Mouse (Mus musculus): ENCODE measurements at regions not wholly inside any gene's neighbourhood (a gene's known extent, or its start where the extent isn't known, plus 50 kb on each side); places are given as distances from the start of the nearest gene placed in this dataset.

GRCm38 (mm10) chr17:80792605-80793004 lies 64.3 kb upstream of the Map4k3 start:
- DNase-seq (ENCODE audit: low spot score) = no peak

- no peak for DNase-seq (ENCODE audit: low spot score)
These were observed 61.4 kb upstream of the Map4k3 start for GRCm38 (mm10) chr17:80789706-80790105.

- no peak for DNase-seq (ENCODE audit: low spot score)
These were observed 60.7 kb upstream of the Map4k3 start for GRCm38 (mm10) chr17:80789000-80789399.

- DNase-seq (ENCODE audit: low spot score) = no peak
These were observed 58.6 kb upstream of the Map4k3 start for GRCm38 (mm10) chr17:80786858-80787257.

- DNase-seq (ENCODE audit: low spot score) = no peak
These were observed 58.0 kb upstream of the Map4k3 start for GRCm38 (mm10) chr17:80786061-80786851.

- DNase-seq (ENCODE audit: low spot score) = no peak
These were observed 57.2 kb upstream of the Map4k3 start for GRCm38 (mm10) chr17:80785476-80785875.

GRCm38 (mm10) chr17:80785049-80785448 lies 56.8 kb upstream of the Map4k3 start:
- no peak for DNase-seq (ENCODE audit: low spot score)

- DNase-seq (ENCODE audit: low spot score) = no peak
These were observed 53.9 kb upstream of the Map4k3 start for GRCm38 (mm10) chr17:80782233-80782632.

GRCm38 (mm10) chr17:80781621-80782020 lies 53.3 kb upstream of the Map4k3 start:
- no peak for DNase-seq (ENCODE audit: low spot score)

- no peak for DNase-seq (ENCODE audit: low spot score)
These were observed 52.0 kb upstream of the Map4k3 start for GRCm38 (mm10) chr17:80780303-80780702.

GRCm38 (mm10) chr17:80779782-80780181 lies 51.5 kb upstream of the Map4k3 start:
- DNase-seq (ENCODE audit: low spot score) = no peak

Measured in ovary, postnatal 36 days (tissue).